Mouse (Mus musculus) adrenal gland, postnatal 36 days (tissue): ENCODE results near the gene Gpbar1. TPM values are rescaled to one million over a fixed set of nuclear protein-coding genes. Genes with fewer than 3 reads are reported as not detected.
"Not testable (repeated sequence)": the region's sequence is repeated elsewhere in the genome, so short reads cannot be mapped to it uniquely, and the experiment has no call there.

Experiments used
- DNase-seq, 2 experiments: peaks; one replicate each; pipeline ENCODE4 v3.0.0; 2021; ENCODE audit warnings: mixed read lengths in 1 of 2
- total RNA-seq, 2 experiments: library from RNA; stranded (reverse); gene quantifications; 2 replicates each; pipeline ENCODE4 v1.2.3; 2021

Gpbar1 gene
- total RNA-seq, 2 experiments from 2014 or later: not detected

- not testable (repeated sequence) for DNase-seq
Measured at GRCm38 (mm10) chr1:74326916-74327315, 48.6 kb downstream of the Gpbar1 start.

Other genes starting within 250 kb of the Gpbar1 start
- gene Tns1, start 154.1 kb upstream of the Gpbar1 start, total RNA-seq: 100 to 1,000 TPM; 404 to 411 TPM
- gene Rufy4, start 153.0 kb upstream of the Gpbar1 start, total RNA-seq: 1 to 10 TPM; 1.2 to 2.0 TPM
- gene Cxcr2, start 124.6 kb upstream of the Gpbar1 start, total RNA-seq: under 1 TPM in 1 of 2 experiments, not detected in 1; 0.23 TPM
- not detected for gene Cxcr1, start 83.9 kb upstream of the Gpbar1 start, total RNA-seq
- gene Arpc2, start 42.5 kb upstream of the Gpbar1 start, total RNA-seq: 100 to 1,000 TPM; 181 to 203 TPM
- gene Aamp, start 6.2 kb downstream of the Gpbar1 start, total RNA-seq: 100 to 1,000 TPM; 174 to 190 TPM
- 10 to 100 TPM; 72.5 to 80.8 TPM for gene Pnkd, start 6.4 kb downstream of the Gpbar1 start, total RNA-seq
- gene Tmbim1, start 27.1 kb downstream of the Gpbar1 start, total RNA-seq: 100 to 1,000 TPM; 101 to 106 TPM
- under 1 TPM; 0.23 to 0.26 TPM for gene Catip, start 83.6 kb downstream of the Gpbar1 start, total RNA-seq
- gene Slc11a1, start 96.6 kb downstream of the Gpbar1 start, total RNA-seq: 10 to 100 TPM in 1 of 2 experiments, 1 to 10 TPM in 1; 7.9 to 13.1 TPM
- 100 to 1,000 TPM; 128 to 176 TPM for gene Ctdsp1, start 113.0 kb downstream of the Gpbar1 start, total RNA-seq
- 1 to 10 TPM; 1.3 to 1.5 TPM for gene Vil1, start 130.8 kb downstream of the Gpbar1 start, total RNA-seq
- gene Cnot9, start 227.5 kb downstream of the Gpbar1 start, total RNA-seq: 10 to 100 TPM; 27.5 to 30.5 TPM